23 mouse cellular contexts compared by ENCODE assay signal in genomic region chr5:143586386-143586785, GRCm38 (mm10). TPM values are rescaled to one million over a fixed set of nuclear protein-coding genes. Genes with fewer than 3 reads are reported as not detected.
DNase-seq lines count a peak whose midpoint lies in the region; ATAC-seq and TF ChIP-seq lines count a peak whose summit lies in the region.
"Had no signal": no experiment of that assay in that cellular context is flagged by ENCODE, and none has a peak within 500 bp of the region (broad histone marks: within the 10 kb centered on the region; RNA-seq: fewer than 3 reads in every experiment).

No protein-coding gene starts in this region.

- no peak for TF ChIP-seq CTCF in gastrocnemius, adult 2 months (IDR thresholded peaks at IDR 0.05)

- peak; percentile 51 for ATAC-seq in lung, embryonic 16.5 days (ENCODE audit: low read depth)
- ATAC-seq: activated CD4-positive, CD25-positive, alpha-beta regulatory T cell, adult 4 months; forebrain, embryonic 13.5 days; forebrain, postnatal 0 days; Patski had no signal

- H3K9me3 ChIP-seq in lung, embryonic 16.5 days (ENCODE audit: control insufficient read depth, low read length) = no peaks in the 10 kb centered on the region
- H3K9me3 ChIP-seq: embryonic facial prominence, embryonic 10.5 days; forebrain, embryonic 13.5 days; heart, embryonic 10.5 days; hindbrain, embryonic 12.5 days had no signal

- peak; percentile 25 for DNase-seq in gastrocnemius, postnatal 25 days
- no peak for DNase-seq in gastrocnemius, adult 2 months
- peak; percentile 47 for DNase-seq in kidney, postnatal 14 days
- no peak for DNase-seq in kidney, adult 9 months
- peak; percentile 50 for DNase-seq in lung, postnatal 14 days
- no peak for DNase-seq in ovary, postnatal 36 days (ENCODE audit: low spot score)
- DNase-seq in B cell, adult 2 months = no peak
- DNase-seq: adrenal gland, postnatal 36 days; cerebellum, adult 2 months; cerebellum, postnatal 10 days; forebrain, postnatal 0 days; gastrocnemius, postnatal 36 days; heart, adult 11 months; heart, postnatal 10 days; heart, postnatal 4 days had no signal

- H3K9ac ChIP-seq in lung, embryonic 16.5 days (ENCODE audit: low read length) = no peak overlapping the region
- H3K9ac ChIP-seq: forebrain, embryonic 13.5 days; forebrain, postnatal 0 days; hindbrain, embryonic 12.5 days had no signal

- H3K4me2 ChIP-seq in lung, embryonic 16.5 days (ENCODE audit: low read depth, low read length) = no peak overlapping the region
- H3K4me2 ChIP-seq: forebrain, embryonic 13.5 days; hindbrain, embryonic 12.5 days had no signal

- no peak overlapping the region for H3K4me3 ChIP-seq in gastrocnemius, adult 2 months
- H3K4me3 ChIP-seq in lung, embryonic 16.5 days (ENCODE audit: low read length) = no peak overlapping the region
- H3K4me3 ChIP-seq: embryonic facial prominence, embryonic 10.5 days; forebrain, embryonic 13.5 days; heart, embryonic 10.5 days; hindbrain, embryonic 12.5 days had no signal

- no peak overlapping the region for H3K27ac ChIP-seq in gastrocnemius, adult 2 months
- H3K27ac ChIP-seq in lung, embryonic 16.5 days (ENCODE audit: low read length) = no peak overlapping the region
- H3K27ac ChIP-seq: embryonic facial prominence, embryonic 10.5 days; forebrain, embryonic 13.5 days; heart, embryonic 10.5 days; hindbrain, embryonic 12.5 days had no signal

- no peaks in the 10 kb centered on the region for H3K27me3 ChIP-seq in lung, embryonic 16.5 days (ENCODE audit: control insufficient read depth, insufficient read depth, low read depth, low read length)
- H3K27me3 ChIP-seq: CH12.LX; forebrain, embryonic 13.5 days; hindbrain, embryonic 12.5 days; Patski had no signal

- no peaks in the 10 kb centered on the region for H3K36me3 ChIP-seq in lung, embryonic 16.5 days (ENCODE audit: control insufficient read depth, insufficient read depth, low read length)
- H3K36me3 ChIP-seq: embryonic facial prominence, embryonic 10.5 days; heart, embryonic 10.5 days; hindbrain, embryonic 12.5 days had no signal

- intact Hi-C loops in gastrocnemius, adult 2 months (cut with DNase I) = no loop called here

- 61% methylated on average over 8 of the region's 8 CpGs for WGBS in lung, embryonic 16.5 days

- H3K4me1 ChIP-seq in lung, embryonic 16.5 days (replicated peaks; ENCODE audit: control insufficient read depth, insufficient read depth, low read length) = 0 out of 2 replicates have a peak, but pooled peaks cover 4% of the 10 kb centered on the region

RNA-seq across cellular contexts. Expression of gene Cyth3, which starts 35.9 kb away (rescaled TPM):
- 10 to 100 TPM; 13.9 to 16.9 TPM for total RNA-seq in gastrocnemius, postnatal 25 days (2021)
- 10 to 100 TPM; 10.7 to 15.8 TPM for total RNA-seq in gastrocnemius, adult 2 months (2021)
- polyA plus RNA-seq in lung, embryonic 16.5 days (2015; fragmentation: Nextera tagmentation; extraction: Ambion mirVana) = 61.5 and 65.7 TPM in 2 replicates

RNA-seq across cellular contexts. Expression of gene Rac1, which starts 58.5 kb away (rescaled TPM):
- 100 to 1,000 TPM; 180 to 184 TPM for total RNA-seq in gastrocnemius, postnatal 25 days (2021)
- 100 to 1,000 TPM; 211 to 236 TPM for total RNA-seq in gastrocnemius, adult 2 months (2021)
- 329 and 475 TPM in 2 replicates for polyA plus RNA-seq in lung, embryonic 16.5 days (2015; fragmentation: Nextera tagmentation; extraction: Ambion mirVana)

Comparison
In these comparisons a context has a peak if more than half of its experiments do, and no peak if none do; other contexts are left out.
1. DNase-seq: peak in gastrocnemius, postnatal 25 days (single experiment), kidney, postnatal 14 days (single experiment) and lung, postnatal 14 days (single experiment); none in gastrocnemius, adult 2 months (single experiment), kidney, adult 9 months (single experiment), ovary, postnatal 36 days (single experiment) and B cell, adult 2 months (0 of 2).